In the genomic region with DNA sequence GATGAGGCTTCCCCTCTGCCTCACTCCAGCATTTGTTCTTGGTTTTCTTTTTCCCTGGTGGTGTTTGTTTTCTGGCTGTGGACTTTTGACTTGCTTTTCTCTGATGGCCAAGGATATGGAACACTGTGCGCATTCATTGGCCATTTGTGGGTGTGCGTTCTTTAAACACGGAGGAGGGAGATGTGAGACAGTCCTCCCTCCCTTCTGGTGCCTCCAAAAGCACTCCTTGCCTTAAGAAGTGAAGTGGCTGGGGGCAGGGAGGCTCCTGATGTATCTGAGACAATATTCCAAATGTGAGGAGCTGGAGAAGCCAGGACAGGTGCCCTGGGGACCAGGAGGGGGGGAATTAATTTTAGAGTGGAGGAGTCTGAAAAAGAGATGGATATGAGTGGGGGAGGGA, we compare ENCODE assay signal across 18 mouse cellular contexts.
"Had no signal": no experiment of that assay in that cellular context is flagged by ENCODE, and none has a peak within 500 bp of the region (broad histone marks: within the 10 kb centered on the region; RNA-seq: fewer than 3 reads in every experiment).

No protein-coding gene starts in this region.

- H3K27ac ChIP-seq: midbrain, embryonic 10.5 days; midbrain, embryonic 12.5 days; neural tube, embryonic 13.5 days; neural tube, embryonic 15.5 days had no signal

- ATAC-seq: midbrain, embryonic 16.5 days had no signal

- DNase-seq: lung, adult 18-20 months; lung, embryonic 14.5 days; lung, postnatal 10 days; lung, postnatal 4 days; midbrain, embryonic 14.5 days; retina, postnatal 1 day; right cerebral cortex, postnatal 14 days; right cerebral cortex, postnatal 4 days; spleen, adult 18-20 months; thymus, adult 18-20 months; thymus, postnatal 14 days; thymus, postnatal 36 days had no signal

- H3K4me3 ChIP-seq: midbrain, embryonic 10.5 days; midbrain, embryonic 12.5 days; myocyte; neural tube, embryonic 13.5 days; neural tube, embryonic 15.5 days had no signal
